Mouse (Mus musculus) hindbrain, embryonic 13.5 days (tissue): ENCODE measurements at regions not wholly inside any gene's neighbourhood (a gene's known extent, or its start where the extent isn't known, plus 50 kb on each side); places are given as distances from the start of the nearest gene placed in this dataset.
A peak's percentile ranks its signal among the peaks of the same experiment; 100 is the strongest.

Source experiments
- ATAC-seq: fragments of 200-750 bp; cut with Nextera tagmentation; 2 replicates; pipeline ENCODE4 v1.8.0; 2017; ENCODE audit warnings: moderate TSS enrichment; ENCODE audit not compliant: low FRiP score
- H3K27ac ChIP-seq: fragments of 300-500 bp; sonication (generic); 2 replicates; pipeline ENCODE4 v1.5.1; 2015; ENCODE audit warnings: inconsistent platforms, mild to moderate bottlenecking, moderate library complexity
- H3K27me3 ChIP-seq: fragments of 300-500 bp; sonication (generic); 2 replicates; pipeline ENCODE4 v1.6.1; 2015; ENCODE audit warnings: mild to moderate bottlenecking, inconsistent platforms
- H3K36me3 ChIP-seq: fragments of 300-500 bp; sonication (generic); 2 replicates; pipeline ENCODE4 v1.6.1; 2015; ENCODE audit warnings: mild to moderate bottlenecking, inconsistent platforms
- H3K4me1 ChIP-seq: fragments of 300-500 bp; sonication (generic); replicated peaks from 2 replicates; pipeline ENCODE4 v1.6.1; 2015; ENCODE audit warnings: inconsistent platforms
- H3K4me2 ChIP-seq: fragments of 300-500 bp; sonication (generic); 2 replicates; pipeline ENCODE4 v1.6.1; 2015; ENCODE audit warnings: inconsistent platforms, mild to moderate bottlenecking, moderate library complexity
- H3K4me3 ChIP-seq: fragments of 300-500 bp; sonication (generic); 2 replicates; pipeline ENCODE4 v1.5.1; 2015; ENCODE audit warnings: mild to moderate bottlenecking, inconsistent platforms
- H3K9ac ChIP-seq: fragments of 300-500 bp; sonication (generic); 2 replicates; pipeline ENCODE4 v1.6.1; 2015; ENCODE audit warnings: mild to moderate bottlenecking, inconsistent platforms
- H3K9me3 ChIP-seq: fragments of 300-500 bp; sonication (generic); 2 replicates; pipeline ENCODE4 v1.6.1; 2016; ENCODE audit warnings: inconsistent platforms
- WGBS: fragments of 180-500 bp; shearing (Covaris S2); methylation state at CpG from one replicate; pipeline ENCODE4 v1.1.7; 2015; 5-methylcytosine and 5-hydroxymethylcytosine counted together

DNA sequence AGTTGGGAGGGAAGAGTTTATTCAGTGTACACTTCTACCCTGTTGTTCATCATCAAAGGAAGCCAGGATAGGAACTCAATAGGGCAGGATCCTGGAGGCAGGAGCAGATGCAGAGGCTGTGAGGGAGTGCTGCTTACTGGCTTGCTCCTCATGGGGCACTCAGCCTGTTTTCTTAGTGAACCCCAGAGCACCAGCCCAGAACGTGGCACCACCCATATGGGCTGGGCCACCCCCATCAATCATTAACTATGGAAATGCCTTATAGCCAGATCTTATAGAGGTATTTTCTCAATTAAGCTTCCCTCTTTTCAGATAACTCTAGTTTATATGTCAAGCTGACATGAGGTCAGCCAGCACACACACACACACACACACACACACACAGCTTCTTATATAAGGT, 103.6 kb upstream of the Aldh1b1 start:
- no peak overlapping the region for H3K4me2 ChIP-seq
- H3K9me3 ChIP-seq = peaks cover 5% of the 10 kb centered on the region; the same call in 1 of the 2 replicates
- peaks cover 4% of the 10 kb centered on the region for H3K4me1 ChIP-seq
- no peak for ATAC-seq
- WGBS = 22% methylated on average over 1 of the region's 1 CpGs
- H3K36me3 ChIP-seq = no peaks in the 10 kb centered on the region
- no peak overlapping the region for H3K27ac ChIP-seq
- H3K27me3 ChIP-seq = no peaks in the 10 kb centered on the region
- no peak overlapping the region for H3K4me3 ChIP-seq
- H3K9ac ChIP-seq = no peak overlapping the region

GRCm38 (mm10) chr4:45689991-45690916, 108.6 kb upstream of the Aldh1b1 start:
- H3K36me3 ChIP-seq = no peaks in the 10 kb centered on the region
- no peak overlapping the region for H3K4me3 ChIP-seq
- H3K9me3 ChIP-seq = peaks cover 5% of the 10 kb centered on the region; the same call in 1 of the 2 replicates
- H3K4me2 ChIP-seq = no peak overlapping the region
- peak overlapping the region; percentile 24; the same call in 1 of the 2 replicates for H3K9ac ChIP-seq
- WGBS = 54% methylated on average over 12 of the region's 12 CpGs
- peak; percentile 57 for ATAC-seq
- peaks cover 24% of the 10 kb centered on the region for H3K4me1 ChIP-seq
- H3K27ac ChIP-seq = peak overlapping the region; percentile 80
- no peaks in the 10 kb centered on the region; the same call in 1 of the 2 replicates for H3K27me3 ChIP-seq

DNA sequence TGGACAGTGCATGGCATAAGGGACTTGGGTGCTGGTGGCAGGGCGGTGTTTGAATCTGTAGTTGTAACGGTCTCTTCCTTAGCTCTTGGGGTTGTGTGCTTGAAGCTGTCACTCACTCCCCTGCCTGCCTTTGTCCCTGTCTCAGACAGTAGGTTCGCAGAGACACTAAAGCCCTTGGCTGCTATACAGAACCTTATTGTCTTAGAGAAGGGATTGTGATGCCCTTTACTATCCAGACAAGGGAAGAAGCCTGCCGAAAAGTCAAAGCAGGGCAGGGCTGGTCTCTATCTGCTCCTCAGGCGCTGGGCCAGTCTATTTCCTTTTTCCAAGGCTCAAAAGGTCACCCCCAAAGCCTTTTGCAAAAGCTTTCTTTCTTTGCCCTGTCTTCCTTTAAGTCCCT, 109.2 kb upstream of the Aldh1b1 start:
- Histone ChIP-seq H3K27me3 (no peaks in the 10 kb centered on the region; the same call in 1 of the 2 replicates), H3K36me3 (no peaks in the 10 kb centered on the region), H3K4me2 (no peak overlapping the region), H3K4me3 (no peak overlapping the region), H3K9ac (0 out of 2 replicates have a peak overlapping the region, but pooled peaks have one; percentile 24), H3K27ac (peak overlapping the region; percentile 80), H3K4me1 (peaks cover 24% of the 10 kb centered on the region), H3K9me3 (peaks cover 5% of the 10 kb centered on the region; the same call in 1 of the 2 replicates)
- 23% methylated on average over 5 of the region's 5 CpGs for WGBS
- no peak for ATAC-seq

- WGBS = 47% methylated on average over 7 of the region's 7 CpGs
- Histone ChIP-seq H3K4me1 (peaks cover 24% of the 10 kb centered on the region), H3K36me3 (no peaks in the 10 kb centered on the region), H3K27me3 (no peaks in the 10 kb centered on the region; the same call in 1 of the 2 replicates), H3K9ac (no peak overlapping the region), H3K4me3 (no peak overlapping the region), H3K27ac (no peak overlapping the region), H3K4me2 (no peak overlapping the region), H3K9me3 (peaks cover 5% of the 10 kb centered on the region; the same call in 1 of the 2 replicates)
- no peak for ATAC-seq
Observed at GRCm38 (mm10) chr4:45688233-45688632, 110.6 kb upstream of the Aldh1b1 start.

DNA sequence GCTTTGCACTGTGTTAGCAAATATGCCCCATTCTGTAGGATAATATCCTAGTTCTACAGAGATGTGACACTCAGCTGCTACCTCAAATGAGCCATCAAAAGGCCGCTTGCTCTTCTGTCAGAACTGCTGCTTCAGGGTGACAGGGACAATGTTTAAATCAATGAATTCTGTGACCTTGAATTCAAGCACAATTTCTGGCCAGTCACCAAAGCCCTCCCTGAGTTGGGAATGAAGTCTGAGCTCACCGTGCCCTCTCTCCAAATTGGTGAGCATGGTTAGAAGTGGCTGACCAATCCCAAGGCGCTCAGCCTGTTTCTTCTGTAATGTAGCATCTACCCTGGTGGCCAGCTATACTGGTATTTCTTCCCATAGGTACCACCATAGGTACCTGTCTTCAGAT, 113.8 kb upstream of the Aldh1b1 start:
- no peak overlapping the region for H3K27ac ChIP-seq
- H3K27me3 ChIP-seq = no peaks in the 10 kb centered on the region; the same call in 1 of the 2 replicates
- no peak overlapping the region for H3K4me3 ChIP-seq
- no peak overlapping the region for H3K4me2 ChIP-seq
- H3K9ac ChIP-seq = no peak overlapping the region
- ATAC-seq = no peak
- no peaks in the 10 kb centered on the region for H3K36me3 ChIP-seq
- no peaks in the 10 kb centered on the region for H3K9me3 ChIP-seq
- 83% methylated on average over 3 of the region's 3 CpGs for WGBS
- H3K4me1 ChIP-seq = peaks cover 18% of the 10 kb centered on the region

DNA sequence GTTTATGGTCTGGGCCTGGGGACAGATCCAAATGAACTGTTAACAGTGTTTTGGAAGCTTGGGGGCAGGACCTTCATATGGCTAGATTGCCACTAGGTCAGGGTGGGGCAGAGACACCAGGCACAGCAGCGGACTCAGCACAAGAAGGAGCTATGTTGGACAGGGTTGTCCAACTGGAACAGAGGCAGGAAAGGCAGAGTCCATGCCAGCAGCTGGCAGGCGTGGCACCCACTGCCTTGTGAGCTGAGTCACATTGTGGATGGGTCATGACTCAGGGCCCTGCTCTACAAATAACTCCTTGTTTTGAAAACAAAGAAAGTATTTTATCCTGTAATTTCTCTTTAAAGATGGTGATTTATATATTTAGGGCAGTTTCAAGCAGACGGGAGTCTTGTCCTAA, 115.6 kb upstream of the Aldh1b1 start:
- 80% methylated on average over 3 of the region's 3 CpGs for WGBS
- H3K4me3 ChIP-seq = no peak overlapping the region
- H3K9ac ChIP-seq = no peak overlapping the region
- H3K27me3 ChIP-seq = no peaks in the 10 kb centered on the region
- no peaks in the 10 kb centered on the region for H3K9me3 ChIP-seq
- no peaks in the 10 kb centered on the region for H3K36me3 ChIP-seq
- no peak for ATAC-seq
- H3K4me1 ChIP-seq = peaks cover 9% of the 10 kb centered on the region; the same call in 1 of the 2 replicates
- no peak overlapping the region for H3K4me2 ChIP-seq
- H3K27ac ChIP-seq = no peak overlapping the region

GRCm38 (mm10) chr4:45682746-45683145, 116.1 kb upstream of the Aldh1b1 start:
- Histone ChIP-seq H3K27me3 (no peaks in the 10 kb centered on the region), H3K27ac (no peak overlapping the region), H3K4me1 (peaks cover 4% of the 10 kb centered on the region; the same call in 1 of the 2 replicates), H3K4me2 (no peak overlapping the region), H3K36me3 (no peaks in the 10 kb centered on the region), H3K4me3 (no peak overlapping the region), H3K9me3 (no peaks in the 10 kb centered on the region), H3K9ac (no peak overlapping the region)
- WGBS = 85% methylated on average over 8 of the region's 8 CpGs
- ATAC-seq = no peak

- 69% methylated on average over 6 of the region's 6 CpGs for WGBS
- no peak overlapping the region for H3K4me2 ChIP-seq
- no peak overlapping the region for H3K27ac ChIP-seq
- H3K4me1 ChIP-seq = peaks cover 26% of the 10 kb centered on the region
- no peaks in the 10 kb centered on the region for H3K9me3 ChIP-seq
- no peaks in the 10 kb centered on the region; the same call in 1 of the 2 replicates for H3K27me3 ChIP-seq
- ATAC-seq = no peak
- no peak overlapping the region for H3K4me3 ChIP-seq
- no peak overlapping the region for H3K9ac ChIP-seq
- no peaks in the 10 kb centered on the region for H3K36me3 ChIP-seq
Observed at GRCm38 (mm10) chr4:45676137-45676536, 122.7 kb upstream of the Aldh1b1 start.

- peaks cover 26% of the 10 kb centered on the region for H3K4me1 ChIP-seq
- H3K9ac ChIP-seq = no peak overlapping the region
- H3K27me3 ChIP-seq = no peaks in the 10 kb centered on the region; the same call in 1 of the 2 replicates
- no peaks in the 10 kb centered on the region for H3K9me3 ChIP-seq
- H3K4me2 ChIP-seq = no peak overlapping the region
- H3K36me3 ChIP-seq = no peaks in the 10 kb centered on the region
- WGBS = 87% methylated on average over 10 of the region's 10 CpGs
- ATAC-seq = no peak
- no peak overlapping the region for H3K4me3 ChIP-seq
- H3K27ac ChIP-seq = no peak overlapping the region
Observed at GRCm38 (mm10) chr4:45674291-45674690, 124.5 kb upstream of the Aldh1b1 start.

DNA sequence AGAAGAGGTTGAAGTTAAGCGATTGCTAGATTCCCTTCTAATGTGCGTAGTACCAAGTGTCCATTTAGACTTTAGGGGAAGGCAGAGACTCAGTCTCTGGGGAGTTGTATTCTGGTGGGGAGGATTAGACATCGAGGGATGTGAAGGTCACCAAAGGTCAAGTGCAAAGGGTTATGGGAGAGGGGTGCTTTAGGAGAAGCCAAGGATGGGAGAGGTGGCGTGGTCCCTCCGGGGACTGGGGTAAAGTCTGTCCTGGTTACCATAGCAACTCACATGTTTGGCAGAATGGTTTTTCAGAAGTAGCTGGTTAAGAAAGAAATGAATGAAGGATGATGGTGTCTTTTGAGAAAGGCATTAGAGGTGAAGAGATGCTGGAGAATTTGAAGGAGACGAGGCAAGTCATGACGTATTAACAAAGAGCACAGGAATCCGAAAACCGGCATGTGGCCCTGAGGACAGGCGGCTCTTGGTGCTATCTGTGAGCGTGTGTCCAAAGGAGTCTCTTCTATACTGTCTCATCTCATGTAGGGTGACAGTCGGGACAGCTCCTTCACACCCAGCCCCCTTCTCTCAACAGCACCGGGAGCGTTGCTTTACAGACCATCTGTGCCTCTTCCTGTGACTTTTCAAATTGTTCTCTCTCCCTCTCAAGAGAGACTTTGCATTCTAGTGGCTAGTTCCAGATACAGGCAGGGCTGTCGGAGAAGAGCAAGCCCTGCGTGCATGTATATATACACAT, 125.6 kb upstream of the Aldh1b1 start:
- 49% methylated on average over 16 of the region's 16 CpGs for WGBS

GRCm38 (mm10) chr4:45672262-45673076, 126.4 kb upstream of the Aldh1b1 start:
- ATAC-seq = peak; percentile 71
- 26% methylated on average over 16 of the region's 16 CpGs for WGBS
- peak overlapping the region; percentile 32 for H3K4me2 ChIP-seq

More for the DNA sequence above, 125.6 kb upstream of the Aldh1b1 start:
- Histone ChIP-seq H3K4me1 (peaks cover 26% of the 10 kb centered on the region), H3K4me3 (no peak overlapping the region), H3K36me3 (no peaks in the 10 kb centered on the region), H3K27ac (peak overlapping the region; percentile 52), H3K9ac (no peak overlapping the region), H3K9me3 (no peaks in the 10 kb centered on the region), H3K27me3 (no peaks in the 10 kb centered on the region; the same call in 1 of the 2 replicates), H3K4me2 (peak overlapping the region; percentile 32; the same call in 1 of the 2 replicates)
- peak; percentile 59; the same call in 1 of the 2 replicates for ATAC-seq

More at GRCm38 (mm10) chr4:45672262-45673076, 126.4 kb upstream of the Aldh1b1 start:
- H3K9me3 ChIP-seq = no peaks in the 10 kb centered on the region
- H3K9ac ChIP-seq = no peak overlapping the region
- H3K27ac ChIP-seq = peak overlapping the region; percentile 78
- H3K36me3 ChIP-seq = no peaks in the 10 kb centered on the region
- no peaks in the 10 kb centered on the region; the same call in 1 of the 2 replicates for H3K27me3 ChIP-seq
- no peak overlapping the region for H3K4me3 ChIP-seq
- H3K4me1 ChIP-seq = peaks cover 26% of the 10 kb centered on the region
